15 mouse cellular contexts compared by ENCODE assay signal in genomic region chr11:18996289-18996688, GRCm38 (mm10). TPM values are rescaled to one million over a fixed set of nuclear protein-coding genes. Genes with fewer than 3 reads are reported as not detected.
DNase-seq lines count a peak whose midpoint lies in the region; ATAC-seq and TF ChIP-seq lines count a peak whose summit lies in the region.
"Had no signal": no experiment of that assay in that cellular context is flagged by ENCODE, and none has a peak within 500 bp of the region (broad histone marks: within the 10 kb centered on the region; RNA-seq: fewer than 3 reads in every experiment).

No protein-coding gene starts in this region.

- WGBS in kidney, adult 2 months, result 96% methylated on average over 2 of the region's 2 CpGs
- 100% methylated on average over 2 of the region's 2 CpGs for WGBS in hindbrain, embryonic 11.5 days

- H3K4me1 ChIP-seq in kidney, adult 2 months (ENCODE audit: control insufficient read depth, insufficient read depth, low read length), result no peaks in the 10 kb centered on the region
- H3K4me1 ChIP-seq in hindbrain, embryonic 11.5 days (replicated peaks; ENCODE audit: control insufficient read depth, insufficient read depth, low read length), result peaks cover 6% of the 10 kb centered on the region; the same call in 1 of the 2 replicates
- H3K4me1 ChIP-seq: limb, embryonic 13.5 days; stomach, embryonic 15.5 days had no signal

- TF ChIP-seq POLR2A in kidney, adult 2 months (IDR thresholded peaks at IDR 0.05; ENCODE audit: low read depth, low read length), result no peak
- TF ChIP-seq POLR2A in brain, embryonic 14.5 days (IDR thresholded peaks at IDR 0.05; ENCODE audit: borderline replicate concordance, extremely low read depth, insufficient read depth, insufficient read length, poor library complexity, severe bottlenecking), result no peak

- no peaks in the 10 kb centered on the region for H3K27me3 ChIP-seq in kidney, adult 2 months (replicated peaks; ENCODE audit: control insufficient read depth, insufficient read depth, low read length)
- no peaks in the 10 kb centered on the region for H3K27me3 ChIP-seq in hindbrain, embryonic 11.5 days (ENCODE audit: control insufficient read depth, insufficient read depth, low read length)
- H3K27me3 ChIP-seq: heart, embryonic 12.5 days; stomach, embryonic 15.5 days had no signal

- no peaks in the 10 kb centered on the region for H3K9me3 ChIP-seq in hindbrain, embryonic 11.5 days (ENCODE audit: control insufficient read depth, low read length)
- H3K9me3 ChIP-seq: heart, embryonic 12.5 days; limb, embryonic 13.5 days; stomach, embryonic 15.5 days had no signal

- H3K9ac ChIP-seq in hindbrain, embryonic 11.5 days (ENCODE audit: low read depth, low read length), result no peak overlapping the region
- H3K9ac ChIP-seq: heart, embryonic 12.5 days; limb, embryonic 13.5 days; stomach, embryonic 15.5 days had no signal

- H3K36me3 ChIP-seq in kidney, adult 2 months (ENCODE audit: control insufficient read depth, insufficient read depth, low read length), result no peaks in the 10 kb centered on the region
- H3K36me3 ChIP-seq in hindbrain, embryonic 11.5 days (ENCODE audit: control insufficient read depth, insufficient read depth, low read length), result peaks cover 7% of the 10 kb centered on the region
- H3K36me3 ChIP-seq: limb, embryonic 13.5 days had no signal

- DNase-seq in kidney, adult 2 months, result no peak
- DNase-seq in kidney, postnatal 4 days, result no peak
- DNase-seq in thymus, postnatal 0 days (ENCODE audit: low spot score), result peak; percentile 17
- no peak for DNase-seq in thymus, postnatal 10 days (ENCODE audit: low spot score in 2 of 2)
- no peak for DNase-seq in brain, embryonic 14.5 days (ENCODE audit: low read depth)
- DNase-seq in hindbrain, embryonic 11.5 days (ENCODE audit: low spot score), result no peak
- no peak for DNase-seq in urinary bladder, adult 18-20 months (ENCODE audit: low spot score in 2 of 2)
- DNase-seq: kidney, postnatal 10 days; layer of hippocampus, postnatal 36 days; right cerebral cortex, postnatal 4 days; thymus, postnatal 4 days had no signal

- no peak overlapping the region for H3K4me2 ChIP-seq in hindbrain, embryonic 11.5 days (replicated peaks; ENCODE audit: low read depth, low read length)
- H3K4me2 ChIP-seq: heart, embryonic 12.5 days; limb, embryonic 13.5 days; stomach, embryonic 15.5 days had no signal

- no peak for ATAC-seq in hindbrain, embryonic 11.5 days (ENCODE audit: low FRiP score)
- ATAC-seq: hindbrain, embryonic 16.5 days had no signal

- no peak overlapping the region for H3K27ac ChIP-seq in kidney, adult 2 months (ENCODE audit: insufficient read depth, low read depth, low read length)
- H3K27ac ChIP-seq in hindbrain, embryonic 11.5 days (ENCODE audit: low read depth, low read length), result no peak overlapping the region
- H3K27ac ChIP-seq: limb, embryonic 13.5 days; stomach, embryonic 15.5 days had no signal

- 0 out of 2 replicates have a peak, but pooled peaks have one; percentile 7 for TF ChIP-seq CTCF in kidney, adult 2 months (conservative IDR thresholded peaks at IDR 0.05; ENCODE audit: insufficient read depth, insufficient read length, low read depth, low read length)
- TF ChIP-seq CTCF in brain, embryonic 14.5 days (IDR thresholded peaks at IDR 0.05; ENCODE audit: borderline replicate concordance, extremely low read depth, insufficient read depth, insufficient read length), result peak; percentile 16; the same call in 1 of the 2 replicates

- H3K4me3 ChIP-seq in kidney, adult 2 months (ENCODE audit: insufficient read depth, low read depth, low read length), result no peak overlapping the region
- no peak overlapping the region for H3K4me3 ChIP-seq in hindbrain, embryonic 11.5 days (ENCODE audit: low read depth, low read length)
- H3K4me3 ChIP-seq: heart, embryonic 12.5 days; limb, embryonic 13.5 days; stomach, embryonic 15.5 days had no signal

RNA-seq across cellular contexts. Expression of gene Meis1, which starts 22.5 kb away (rescaled TPM):
- polyA plus RNA-seq in kidney, adult 2 months (2012; rRNA removed), result 6.2 TPM in 2 replicates
- 15.6 and 16.5 TPM in 2 replicates for polyA plus RNA-seq in thymus, postnatal 0 days (2015; fragmentation: Nextera tagmentation; extraction: Ambion mirVana)
- 31.8 and 68.8 TPM in 2 replicates for polyA plus RNA-seq in brain, embryonic 14.5 days (2012; rRNA removed)
- polyA plus RNA-seq in hindbrain, embryonic 11.5 days (2014; fragmentation: Nextera tagmentation; extraction: Ambion mirVana), result 132 and 149 TPM in 2 replicates
